Mouse (Mus musculus) embryonic fibroblast, embryonic 13.5 days (primary cell): Measurements from ENCODE around the gene N4bp2l2.
"Not testable (repeated sequence)": the region's sequence is repeated elsewhere in the genome, so short reads cannot be mapped to it uniquely, and the experiment has no call there.

Experiments
- CTCF ChIP-seq: IDR thresholded peaks from 2 replicates; pipeline ENCODE4 v1.5.1; 2011; ENCODE audit warnings: mild to moderate bottlenecking, control low read depth, low read length, moderate library complexity, borderline replicate concordance; ENCODE audit not compliant: insufficient read depth
- POLR2A ChIP-seq: IDR thresholded peaks from 2 replicates; pipeline ENCODE4 v1.6.1; 2011; ENCODE audit warnings: low read depth, mild to moderate bottlenecking, control low read depth, low read length, moderate library complexity

- TF ChIP-seq CTCF, POLR2A: not testable (repeated sequence)
Observed at GRCm38 (mm10) chr5:150663926-150664325, 2.1 kb downstream of the N4bp2l2 start.
